In the genomic region with DNA sequence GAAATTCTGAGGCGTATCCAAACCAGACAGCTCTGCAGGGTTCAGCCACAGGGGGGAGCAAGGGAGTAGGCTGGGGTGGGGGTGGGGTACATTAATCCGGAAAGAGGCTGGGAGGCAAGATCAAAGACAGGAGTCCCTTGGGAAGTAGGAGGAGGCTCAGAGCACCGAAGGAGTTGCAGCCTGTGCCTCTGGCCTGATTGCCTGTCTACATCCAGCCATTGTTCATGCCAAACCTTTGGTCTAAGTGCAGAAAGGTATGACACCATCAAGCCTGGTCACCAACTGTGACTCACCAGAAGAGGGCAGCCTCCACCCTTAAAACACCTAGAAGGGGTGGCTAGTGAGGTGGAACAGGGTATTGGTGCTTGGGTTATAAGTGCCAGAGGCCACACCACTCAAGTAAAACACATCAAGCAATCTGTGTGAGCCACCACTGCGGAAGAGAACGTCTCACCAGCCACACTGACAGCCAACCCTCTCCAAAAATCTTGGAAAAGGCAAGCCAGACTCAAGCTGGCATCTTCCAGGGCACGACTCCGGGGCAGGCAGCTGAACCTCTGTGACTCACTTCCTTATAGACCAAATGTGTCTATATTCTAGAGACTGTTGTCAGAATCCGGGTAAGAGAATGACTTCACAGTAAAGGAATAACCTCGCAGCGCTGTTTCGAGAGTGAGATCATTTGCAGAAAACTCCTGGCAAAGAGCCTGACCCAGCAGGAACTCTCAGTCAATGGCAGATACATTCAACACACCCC, we compare ENCODE assay signal across 8 mouse cellular contexts. TPM values are rescaled to one million over a fixed set of nuclear protein-coding genes. Genes with fewer than 3 reads are reported as not detected.
DNase-seq lines count a peak whose midpoint lies in the region; ATAC-seq and TF ChIP-seq lines count a peak whose summit lies in the region.

No protein-coding gene starts in this region.

- no peaks in the 10 kb centered on the region for H3K27me3 ChIP-seq in heart, adult 2 months (ENCODE audit: control insufficient read depth, insufficient read depth, low read length)
- peaks cover 58% of the 10 kb centered on the region for H3K27me3 ChIP-seq in heart, embryonic 10.5 days (ENCODE audit: insufficient read depth, poor library complexity, severe bottlenecking)
- H3K27me3 ChIP-seq in hindbrain, embryonic 14.5 days (ENCODE audit: control insufficient read depth, insufficient read depth, low read length), result no peaks in the 10 kb centered on the region

- intact Hi-C loops in heart, adult 2 months (cut with DNase I), result no loop called here

- no peaks in the 10 kb centered on the region for H3K79me2 ChIP-seq in heart, adult 2 months (replicated peaks; ENCODE audit: control insufficient read depth, insufficient read depth, low read length)

- H3K36me3 ChIP-seq in heart, adult 2 months (ENCODE audit: control insufficient read depth, insufficient read depth, low read length), result no peaks in the 10 kb centered on the region
- no peaks in the 10 kb centered on the region for H3K36me3 ChIP-seq in heart, embryonic 10.5 days
- H3K36me3 ChIP-seq in hindbrain, embryonic 14.5 days (replicated peaks; ENCODE audit: control insufficient read depth, insufficient read depth), result no peaks in the 10 kb centered on the region

- H3K9ac ChIP-seq in heart, adult 2 months (ENCODE audit: low read depth, low read length), result no peak overlapping the region
- H3K9ac ChIP-seq in hindbrain, embryonic 14.5 days, result no peak overlapping the region

- WGBS in heart, adult 2 months, result 20% methylated on average over 11 of the region's 11 CpGs
- WGBS in heart, embryonic 10.5 days, result 36% methylated on average over 11 of the region's 11 CpGs
- WGBS in hindbrain, embryonic 14.5 days, result 43% methylated on average over 11 of the region's 11 CpGs

- no peak for TF ChIP-seq POLR2A in heart, adult 2 months (IDR thresholded peaks at IDR 0.05; ENCODE audit: insufficient read depth, low read depth, low read length)

- TF ChIP-seq EP300 in heart, adult 2 months (IDR thresholded peaks at IDR 0.05; ENCODE audit: insufficient read depth, low read depth, low read length), result no peak

- peak in 1 of 2 experiments; percentile 29 for DNase-seq in heart, adult 2 months
- DNase-seq in heart, embryonic 10.5 days (ENCODE audit: low spot score), result no peak
- peak; percentile 85 for DNase-seq in Muller cell, postnatal 12 days (ENCODE audit: inconsistent ontology term)
- peak; percentile 38 for DNase-seq in embryo, embryonic 11.5 days (ENCODE audit: low read depth, low spot score)
- DNase-seq in hindbrain, embryonic 14.5 days (ENCODE audit: low spot score), result peak; percentile 47
- DNase-seq in liver, result peak; percentile 36
- peak; percentile 66 for DNase-seq in neural tube, embryonic 10.5 days (ENCODE audit: extremely low spot score, low spot score)
- no peak for DNase-seq in ovary, adult 18-20 months (ENCODE audit: low spot score)

- ATAC-seq in hindbrain, embryonic 14.5 days (ENCODE audit: low FRiP score), result no peak; the same call in 1 of the 2 replicates

- no peak overlapping the region for H3K4me3 ChIP-seq in heart, adult 2 months
- H3K4me3 ChIP-seq in heart, embryonic 10.5 days, result no peak overlapping the region
- H3K4me3 ChIP-seq in hindbrain, embryonic 14.5 days (replicated peaks; ENCODE audit: low read length), result no peak overlapping the region

- no peaks in the 10 kb centered on the region for H3K9me3 ChIP-seq in heart, embryonic 10.5 days
- no peaks in the 10 kb centered on the region for H3K9me3 ChIP-seq in hindbrain, embryonic 14.5 days (ENCODE audit: control insufficient read depth, low read length)

- no peaks in the 10 kb centered on the region for H3K4me1 ChIP-seq in heart, adult 2 months (ENCODE audit: control insufficient read depth, insufficient read depth, low read length)
- H3K4me1 ChIP-seq in heart, embryonic 10.5 days, result peaks cover 14% of the 10 kb centered on the region
- H3K4me1 ChIP-seq in hindbrain, embryonic 14.5 days (replicated peaks; ENCODE audit: control insufficient read depth, insufficient read depth, low read length), result peaks cover 17% of the 10 kb centered on the region

- H3K4me2 ChIP-seq in hindbrain, embryonic 14.5 days (replicated peaks), result no peak overlapping the region

- no peak overlapping the region for H3K27ac ChIP-seq in heart, adult 2 months
- H3K27ac ChIP-seq in heart, embryonic 10.5 days, result no peak overlapping the region
- H3K27ac ChIP-seq in hindbrain, embryonic 14.5 days, result no peak overlapping the region

- peak; percentile 61 for TF ChIP-seq CTCF in heart, adult 2 months (IDR thresholded peaks at IDR 0.05)

RNA-seq across cellular contexts. Expression of gene Azin2, which starts 4.9 kb away (rescaled TPM):
- total RNA-seq in heart, adult 2 months (2021), result 1 to 10 TPM; 2.0 to 3.0 TPM
- 3.2 and 3.7 TPM in 2 replicates for polyA plus RNA-seq in heart, adult 2 months (2012; rRNA removed)
- 4.0 and 4.7 TPM in 2 replicates for polyA plus RNA-seq in heart, embryonic 10.5 days (2016; fragmentation: Nextera tagmentation; extraction: Ambion mirVana)
- 14.6 and 20.1 TPM in 2 replicates for polyA plus RNA-seq in hindbrain, embryonic 14.5 days (2014; fragmentation: Nextera tagmentation; extraction: Ambion mirVana)

RNA-seq across cellular contexts. Expression of gene Ak2, which starts 34.4 kb away (rescaled TPM):
- 10 to 100 TPM; 63.1 to 70.5 TPM for total RNA-seq in heart, adult 2 months (2021)
- 41.8 and 43.4 TPM in 2 replicates for polyA plus RNA-seq in heart, adult 2 months (2012; rRNA removed)
- 189 and 215 TPM in 2 replicates for polyA plus RNA-seq in heart, embryonic 10.5 days (2016; fragmentation: Nextera tagmentation; extraction: Ambion mirVana)
- 60.4 and 64.4 TPM in 2 replicates for polyA plus RNA-seq in hindbrain, embryonic 14.5 days (2014; fragmentation: Nextera tagmentation; extraction: Ambion mirVana)

Comparison
In these comparisons a context has a peak if more than half of its experiments do, and no peak if none do; other contexts are left out.
1. DNase-seq: peak in Muller cell, postnatal 12 days (single experiment), embryo, embryonic 11.5 days (single experiment), hindbrain, embryonic 14.5 days (single experiment), liver (single experiment) and neural tube, embryonic 10.5 days (single experiment); none in heart, embryonic 10.5 days (single experiment) and ovary, adult 18-20 months (single experiment).